ENCODE assay signal across 14 mouse cellular contexts in genomic region chr17:67350536-67350935, GRCm38 (mm10). TPM values are rescaled to one million over a fixed set of nuclear protein-coding genes. Genes with fewer than 3 reads are reported as not detected.
A peak's percentile ranks its signal among the peaks of the same experiment; 100 is the strongest.
DNase-seq lines count a peak whose midpoint lies in the region; ATAC-seq and TF ChIP-seq lines count a peak whose summit lies in the region.
"Had no signal": no experiment of that assay in that cellular context is flagged by ENCODE, and none has a peak within 500 bp of the region (broad histone marks: within the 10 kb centered on the region; RNA-seq: fewer than 3 reads in every experiment).

No protein-coding gene starts in this region.

- H3K27ac ChIP-seq in heart, embryonic 13.5 days (replicated peaks): no peak overlapping the region
- H3K27ac ChIP-seq in heart, embryonic 11.5 days (ENCODE audit: low read depth, low read length): no peak overlapping the region
- H3K27ac ChIP-seq in lung, embryonic 14.5 days (ENCODE audit: low read depth): no peak overlapping the region
- no peak overlapping the region for H3K27ac ChIP-seq in heart, embryonic 16.5 days (ENCODE audit: low read length)
- H3K27ac ChIP-seq: liver, embryonic 12.5 days had no signal

- H3K4me2 ChIP-seq in heart, embryonic 13.5 days: peak overlapping the region; percentile 30
- H3K4me2 ChIP-seq in heart, embryonic 11.5 days: no peak overlapping the region
- peak overlapping the region; percentile 38 for H3K4me2 ChIP-seq in lung, embryonic 14.5 days
- H3K4me2 ChIP-seq in heart, embryonic 16.5 days (ENCODE audit: low read depth, low read length): peak overlapping the region; percentile 10; the same call in 1 of the 2 replicates
- H3K4me2 ChIP-seq: liver, embryonic 12.5 days had no signal

- 61% methylated on average over 7 of the region's 7 CpGs for WGBS in heart, embryonic 13.5 days
- WGBS in heart, embryonic 11.5 days (ENCODE audit: insufficient replicate concordance): 64% methylated on average over 7 of the region's 7 CpGs
- 45% methylated on average over 7 of the region's 7 CpGs for WGBS in lung, embryonic 14.5 days
- whole genome bisulfite sequencing in heart, embryonic 16.5 days: 61% methylated on average over 7 of the region's 7 CpGs

- no peaks in the 10 kb centered on the region; the same call in 1 of the 2 replicates for H3K27me3 ChIP-seq in heart, embryonic 13.5 days (replicated peaks)
- H3K27me3 ChIP-seq in heart, embryonic 11.5 days (ENCODE audit: control insufficient read depth, insufficient read depth, low read length): 0 out of 2 replicates have a peak, but pooled peaks cover 3% of the 10 kb centered on the region
- H3K27me3 ChIP-seq in lung, embryonic 14.5 days (ENCODE audit: insufficient read depth, low read length): no peaks in the 10 kb centered on the region
- peaks cover 3% of the 10 kb centered on the region for H3K27me3 ChIP-seq in heart, embryonic 16.5 days (ENCODE audit: control insufficient read depth, insufficient read depth, low read length)

- no peak overlapping the region for H3K9ac ChIP-seq in heart, embryonic 13.5 days
- H3K9ac ChIP-seq in heart, embryonic 11.5 days (ENCODE audit: low read depth, low read length): no peak overlapping the region
- H3K9ac ChIP-seq in lung, embryonic 14.5 days: no peak overlapping the region
- no peak overlapping the region for H3K9ac ChIP-seq in heart, embryonic 16.5 days (ENCODE audit: low read length)
- H3K9ac ChIP-seq: liver, embryonic 12.5 days had no signal

- no peak for ATAC-seq in heart, embryonic 13.5 days (ENCODE audit: extremely low read depth, insufficient number of reproducible peaks, low FRiP score, low TSS enrichment)
- ATAC-seq in heart, embryonic 11.5 days (replicated peaks; ENCODE audit: insufficient number of reproducible peaks, low FRiP score, low TSS enrichment): no peak
- no peak for ATAC-seq in lung, embryonic 14.5 days (ENCODE audit: insufficient read depth)
- no peak for ATAC-seq in heart, embryonic 16.5 days (replicated peaks; ENCODE audit: extremely low read depth, insufficient read depth, low FRiP score)
- ATAC-seq: forebrain, embryonic 16.5 days; liver, embryonic 12.5 days had no signal

- H3K9me3 ChIP-seq in heart, embryonic 13.5 days: no peaks in the 10 kb centered on the region
- no peaks in the 10 kb centered on the region for H3K9me3 ChIP-seq in heart, embryonic 11.5 days (replicated peaks; ENCODE audit: control insufficient read depth, low read length)
- H3K9me3 ChIP-seq in lung, embryonic 14.5 days (ENCODE audit: low read depth, low read length): no peaks in the 10 kb centered on the region
- peaks cover 2% of the 10 kb centered on the region; the same call in 1 of the 2 replicates for H3K9me3 ChIP-seq in heart, embryonic 16.5 days (replicated peaks; ENCODE audit: control insufficient read depth, low read length)
- H3K9me3 ChIP-seq: liver, embryonic 12.5 days had no signal

- no peak for DNase-seq in lung, embryonic 14.5 days
- DNase-seq in lung, postnatal 14 days: no peak
- DNase-seq in lung, postnatal 25 days (ENCODE audit: low spot score): peak; percentile 37
- no peak for DNase-seq in cerebellum, postnatal 36 days
- DNase-seq: cerebellum, adult 2 months; gastrocnemius, postnatal 14 days; kidney, adult 8-10 months; right cerebral cortex, postnatal 4 days had no signal

- no peak overlapping the region; the same call in 1 of the 2 replicates for H3K4me3 ChIP-seq in heart, embryonic 13.5 days
- H3K4me3 ChIP-seq in heart, embryonic 11.5 days (ENCODE audit: low read depth, low read length): no peak overlapping the region
- no peak overlapping the region for H3K4me3 ChIP-seq in lung, embryonic 14.5 days (ENCODE audit: low read depth, low read length)
- no peak overlapping the region for H3K4me3 ChIP-seq in heart, embryonic 16.5 days (ENCODE audit: low read length)
- H3K4me3 ChIP-seq: liver, embryonic 12.5 days; megakaryocyte, embryonic 14.5 days had no signal

- H3K4me1 ChIP-seq in heart, embryonic 13.5 days: peaks cover 17% of the 10 kb centered on the region
- 0 out of 2 replicates have a peak, but pooled peaks cover 2% of the 10 kb centered on the region for H3K4me1 ChIP-seq in heart, embryonic 11.5 days (ENCODE audit: control insufficient read depth, insufficient read depth, low read length)
- peaks cover 10% of the 10 kb centered on the region; the same call in 1 of the 2 replicates for H3K4me1 ChIP-seq in lung, embryonic 14.5 days (ENCODE audit: insufficient read depth)
- peaks cover 6% of the 10 kb centered on the region for H3K4me1 ChIP-seq in heart, embryonic 16.5 days (ENCODE audit: control insufficient read depth, insufficient read depth, low read length)
- H3K4me1 ChIP-seq: liver, embryonic 12.5 days had no signal

- TF ChIP-seq CTCF in lung, embryonic 14.5 days (IDR thresholded peaks at IDR 0.05; ENCODE audit: low read depth): no peak

- no peaks in the 10 kb centered on the region for H3K36me3 ChIP-seq in heart, embryonic 13.5 days
- no peaks in the 10 kb centered on the region for H3K36me3 ChIP-seq in heart, embryonic 11.5 days (ENCODE audit: control insufficient read depth, insufficient read depth, low read length)
- no peaks in the 10 kb centered on the region for H3K36me3 ChIP-seq in lung, embryonic 14.5 days (ENCODE audit: insufficient read depth)
- H3K36me3 ChIP-seq in heart, embryonic 16.5 days (ENCODE audit: control insufficient read depth, insufficient read depth): no peaks in the 10 kb centered on the region
- H3K36me3 ChIP-seq: liver, embryonic 12.5 days had no signal

RNA-seq across cellular contexts. Expression of gene Ptprm, which starts 3.7 kb away (rescaled TPM):
- polyA plus RNA-seq in heart, embryonic 13.5 days (2015; fragmentation: Nextera tagmentation; extraction: Ambion mirVana): 11.6 and 12.7 TPM in 2 replicates
- 15.9 and 16.0 TPM in 2 replicates for polyA plus RNA-seq in heart, embryonic 11.5 days (2014; fragmentation: Nextera tagmentation; extraction: Ambion mirVana)
- 42.6 and 45.4 TPM in 2 replicates for polyA plus RNA-seq in lung, embryonic 14.5 days (2014; fragmentation: Nextera tagmentation; extraction: Ambion mirVana)
- 12.8 and 18.1 TPM in 2 replicates for polyA plus RNA-seq in heart, embryonic 16.5 days (2015; fragmentation: Nextera tagmentation; extraction: Ambion mirVana)
